Mouse (Mus musculus): ENCODE measurements at regions not wholly inside any gene's neighbourhood (a gene's known extent, or its start where the extent isn't known, plus 50 kb on each side); places are given as distances from the start of the nearest gene placed in this dataset.
"Not testable (repeated sequence)": the region's sequence is repeated elsewhere in the genome, so short reads cannot be mapped to it uniquely, and the experiment has no call there.

GRCm38 (mm10) chr14:53324367-53324766, 828.8 kb upstream of the Olfr1507 start:
- DNase-seq (ENCODE audit: low spot score in 2 of 2), result not testable (repeated sequence)

- DNase-seq (ENCODE audit: low spot score in 2 of 2), result not testable (repeated sequence)
Observed at GRCm38 (mm10) chr14:53318512-53319309, 823.2 kb upstream of the Olfr1507 start.

- DNase-seq (ENCODE audit: low spot score in 2 of 2), result not testable (repeated sequence)
Observed at GRCm38 (mm10) chr14:53312490-53312889, 816.9 kb upstream of the Olfr1507 start.

GRCm38 (mm10) chr14:53303179-53303578, 807.6 kb upstream of the Olfr1507 start:
- DNase-seq (ENCODE audit: low spot score in 2 of 2), result not testable (repeated sequence)

GRCm38 (mm10) chr14:53302491-53302829, 806.9 kb upstream of the Olfr1507 start:
- DNase-seq (ENCODE audit: low spot score in 2 of 2), result not testable (repeated sequence)

GRCm38 (mm10) chr14:53301722-53302490, 806.4 kb upstream of the Olfr1507 start:
- DNase-seq (ENCODE audit: low spot score in 2 of 2), result not testable (repeated sequence)

GRCm38 (mm10) chr14:53301110-53301509, 805.6 kb upstream of the Olfr1507 start:
- not testable (repeated sequence) for DNase-seq (ENCODE audit: low spot score in 2 of 2)

GRCm38 (mm10) chr14:53299735-53300134, 804.2 kb upstream of the Olfr1507 start:
- DNase-seq (ENCODE audit: low spot score in 2 of 2), result not testable (repeated sequence)

- DNase-seq (ENCODE audit: low spot score in 2 of 2), result not testable (repeated sequence)
Observed at GRCm38 (mm10) chr14:53283350-53284141, 788.0 kb upstream of the Olfr1507 start.

GRCm38 (mm10) chr14:53273218-53273617, 777.7 kb upstream of the Olfr1507 start:
- not testable (repeated sequence) for DNase-seq (ENCODE audit: low spot score in 2 of 2)

GRCm38 (mm10) chr14:53267693-53268092, 772.1 kb upstream of the Olfr1507 start:
- not testable (repeated sequence) for DNase-seq (ENCODE audit: low spot score in 2 of 2)

- DNase-seq (ENCODE audit: low spot score in 2 of 2), result not testable (repeated sequence)
Observed at GRCm38 (mm10) chr14:53255962-53256361, 760.4 kb upstream of the Olfr1507 start.

GRCm38 (mm10) chr14:53253470-53253869, 757.9 kb upstream of the Olfr1507 start:
- DNase-seq (ENCODE audit: low spot score in 2 of 2), result not testable (repeated sequence)

GRCm38 (mm10) chr14:53231142-53231541, 735.6 kb upstream of the Olfr1507 start:
- DNase-seq (ENCODE audit: low spot score in 2 of 2), result not testable (repeated sequence)

GRCm38 (mm10) chr14:53224789-53225188, 729.2 kb upstream of the Olfr1507 start:
- DNase-seq (ENCODE audit: low spot score in 2 of 2), result not testable (repeated sequence)

GRCm38 (mm10) chr14:53210554-53210953, 715.0 kb upstream of the Olfr1507 start:
- not testable (repeated sequence) for DNase-seq (ENCODE audit: low spot score in 2 of 2)

- DNase-seq (ENCODE audit: low spot score in 2 of 2), result not testable (repeated sequence)
Observed at GRCm38 (mm10) chr14:53209258-53209657, 713.7 kb upstream of the Olfr1507 start.

- not testable (repeated sequence) for DNase-seq (ENCODE audit: low spot score in 2 of 2)
Observed at GRCm38 (mm10) chr14:53190931-53191330, 695.4 kb upstream of the Olfr1507 start.

- not testable (repeated sequence) for DNase-seq (ENCODE audit: low spot score in 2 of 2)
Observed at GRCm38 (mm10) chr14:53174099-53174498, 678.5 kb upstream of the Olfr1507 start.

- DNase-seq (ENCODE audit: low spot score in 2 of 2), result not testable (repeated sequence)
Observed at GRCm38 (mm10) chr14:53166327-53166726, 670.8 kb upstream of the Olfr1507 start.

GRCm38 (mm10) chr14:53159012-53159411, 663.5 kb upstream of the Olfr1507 start:
- DNase-seq (ENCODE audit: low spot score in 2 of 2), result not testable (repeated sequence)

GRCm38 (mm10) chr14:53134783-53135182, 639.2 kb upstream of the Olfr1507 start:
- not testable (repeated sequence) for DNase-seq (ENCODE audit: low spot score in 2 of 2)
